Mouse (Mus musculus): ENCODE measurements around the gene Ndufa3. TPM values are rescaled to one million over a fixed set of nuclear protein-coding genes. Genes with fewer than 3 reads are reported as not detected.
A peak's percentile ranks its signal among the peaks of the same experiment; 100 is the strongest.

Ndufa3 gene
- polyA plus RNA-seq, 1 experiment from 2014 or later, result 344 TPM

DNA sequence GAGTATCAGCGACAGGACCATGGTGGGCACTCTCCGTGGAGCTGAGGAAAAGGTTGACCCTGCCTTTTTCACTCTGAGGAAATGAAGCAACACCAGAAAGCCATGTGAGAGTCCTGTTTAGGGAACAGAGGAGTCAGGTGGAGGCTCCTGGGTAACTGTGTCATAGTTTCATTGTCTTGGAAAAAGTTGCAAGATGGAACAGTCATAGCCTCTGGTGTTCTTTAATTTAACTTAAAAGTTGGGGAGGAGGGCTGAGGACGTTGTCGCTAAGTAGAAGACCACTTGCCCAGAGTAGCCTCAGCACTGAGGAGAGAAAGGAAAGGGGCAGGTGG, 1.1 kb upstream of the Ndufa3 start, which contains the start of gene Oscar:
Oscar (minus strand) TSS at position 101 of the 332 bp plus-strand sequence.
- Histone ChIP-seq H3K4me2 (replicated peaks; ENCODE audit: low read depth, low read length) (no peak within 1 kb of the TSS), H3K36me3 (ENCODE audit: control insufficient read depth, insufficient read depth, low read length) (no peaks in the 10 kb centered on the region), H3K4me3 (ENCODE audit: low read depth, low read length) (no peak within 1 kb of the TSS), H3K27me3 (ENCODE audit: control insufficient read depth, insufficient read depth, low read length) (no peaks in the 10 kb centered on the region), H3K9ac (ENCODE audit: low read depth, low read length) (no peak within 1 kb of the TSS), H3K4me1 (replicated peaks; ENCODE audit: control insufficient read depth, insufficient read depth, low read length) (no peaks in the 10 kb centered on the region), H3K27ac (ENCODE audit: low read depth, low read length) (no peak within 1 kb of the TSS), H3K9me3 (ENCODE audit: control insufficient read depth, low read length) (no peaks in the 10 kb centered on the region)
- no peak for DNase-seq (ENCODE audit: low spot score)
- ATAC-seq (ENCODE audit: low FRiP score), result no peak
- WGBS, result 75% methylated on average over 4 of the region's 4 CpGs

DNA sequence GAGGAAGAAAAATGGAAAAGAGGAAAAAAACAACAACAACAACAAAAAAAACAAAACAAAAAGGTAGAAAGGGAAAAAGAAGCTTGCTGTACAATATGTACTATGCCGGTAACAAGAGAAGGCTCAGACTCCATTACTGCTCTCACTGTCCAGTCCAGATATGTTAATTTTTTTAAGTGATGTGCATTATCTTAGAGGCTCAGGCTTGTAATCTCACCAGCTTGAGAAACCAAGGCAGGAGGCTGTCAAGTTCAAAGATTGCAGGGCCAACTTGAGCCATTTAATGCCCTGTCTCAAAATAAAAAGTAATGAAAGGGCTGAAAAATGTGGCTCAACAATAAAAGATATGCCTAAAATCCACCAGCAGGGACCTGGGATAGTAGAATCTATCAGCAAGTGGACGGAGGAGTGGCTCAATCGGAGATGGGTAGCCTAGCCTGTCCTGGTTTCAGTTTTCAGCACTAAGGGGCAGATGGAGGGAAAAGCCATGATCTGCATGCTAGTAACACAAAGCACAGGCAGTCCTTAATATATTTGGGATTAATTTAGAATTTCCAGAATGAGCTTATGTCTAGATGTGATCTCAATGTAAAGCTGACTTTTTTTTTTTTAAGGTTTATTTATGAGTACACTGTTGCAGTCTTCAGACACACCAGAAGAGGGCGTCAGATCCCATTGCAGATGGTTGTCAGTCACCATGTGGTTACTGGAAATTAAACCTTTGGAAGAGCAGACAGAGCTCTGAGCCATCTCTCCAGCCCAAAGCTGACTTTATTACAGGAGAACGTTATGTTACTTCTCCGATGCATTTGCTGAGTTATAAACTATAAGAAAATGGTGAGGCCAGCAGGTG, 558 bp upstream of the Ndufa3 start:
- Histone ChIP-seq H3K36me3 (ENCODE audit: control insufficient read depth, insufficient read depth, low read length) (no peaks in the 10 kb centered on the region), H3K27ac (ENCODE audit: low read depth, low read length) (no peak overlapping the region), H3K4me1 (replicated peaks; ENCODE audit: control insufficient read depth, insufficient read depth, low read length) (no peaks in the 10 kb centered on the region), H3K4me2 (replicated peaks; ENCODE audit: low read depth, low read length) (no peak overlapping the region), H3K4me3 (ENCODE audit: low read depth, low read length) (no peak overlapping the region), H3K27me3 (ENCODE audit: control insufficient read depth, insufficient read depth, low read length) (no peaks in the 10 kb centered on the region), H3K9ac (ENCODE audit: low read depth, low read length) (no peak overlapping the region), H3K9me3 (ENCODE audit: control insufficient read depth, low read length) (no peaks in the 10 kb centered on the region)
- no peak for DNase-seq (ENCODE audit: low spot score)
- WGBS, result 41% methylated on average over 6 of the region's 6 CpGs
- ATAC-seq (ENCODE audit: low FRiP score), result peak; percentile 60; the same call in 1 of the 2 replicates

DNA sequence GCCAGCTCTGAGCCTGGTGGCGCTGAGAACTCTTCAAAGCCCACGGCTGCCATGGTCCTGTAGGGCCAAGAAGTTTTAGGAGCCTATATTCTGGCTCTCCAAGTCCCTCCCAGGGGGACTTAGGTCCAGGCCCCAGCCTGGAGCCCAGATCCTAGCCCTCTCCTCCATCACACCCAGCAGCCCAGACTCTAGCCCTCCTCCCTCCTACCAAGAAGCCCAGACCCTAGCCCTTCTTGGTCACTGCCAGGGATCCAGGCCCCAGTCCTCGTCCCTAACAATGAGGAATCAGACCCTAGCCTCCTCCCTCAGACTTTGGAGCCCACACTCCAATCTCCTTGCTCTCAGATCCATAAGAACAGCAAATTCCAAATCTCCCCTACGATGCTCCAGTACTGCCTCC, 11.9 kb downstream of the Ndufa3 start:
- no peaks in the 10 kb centered on the region for H3K9me3 ChIP-seq (ENCODE audit: control insufficient read depth, low read length)
- peak overlapping the region; percentile 74 for H3K4me3 ChIP-seq (ENCODE audit: low read depth, low read length)
- no peaks in the 10 kb centered on the region for H3K27me3 ChIP-seq (ENCODE audit: control insufficient read depth, insufficient read depth, low read length)
- no peak overlapping the region for H3K27ac ChIP-seq (ENCODE audit: low read depth, low read length)
- peak; percentile 47 for ATAC-seq (ENCODE audit: low FRiP score)
- no peaks in the 10 kb centered on the region for H3K4me1 ChIP-seq (replicated peaks; ENCODE audit: control insufficient read depth, insufficient read depth, low read length)
- 0 out of 2 replicates have a peak, but pooled peaks cover 6% of the 10 kb centered on the region for H3K36me3 ChIP-seq (ENCODE audit: control insufficient read depth, insufficient read depth, low read length)
- no peak for DNase-seq (ENCODE audit: low spot score)
- H3K9ac ChIP-seq (ENCODE audit: low read depth, low read length), result peak overlapping the region; percentile 42
- 35% methylated on average over 4 of the region's 4 CpGs for WGBS
- peak overlapping the region; percentile 59 for H3K4me2 ChIP-seq (replicated peaks; ENCODE audit: low read depth, low read length)

DNA sequence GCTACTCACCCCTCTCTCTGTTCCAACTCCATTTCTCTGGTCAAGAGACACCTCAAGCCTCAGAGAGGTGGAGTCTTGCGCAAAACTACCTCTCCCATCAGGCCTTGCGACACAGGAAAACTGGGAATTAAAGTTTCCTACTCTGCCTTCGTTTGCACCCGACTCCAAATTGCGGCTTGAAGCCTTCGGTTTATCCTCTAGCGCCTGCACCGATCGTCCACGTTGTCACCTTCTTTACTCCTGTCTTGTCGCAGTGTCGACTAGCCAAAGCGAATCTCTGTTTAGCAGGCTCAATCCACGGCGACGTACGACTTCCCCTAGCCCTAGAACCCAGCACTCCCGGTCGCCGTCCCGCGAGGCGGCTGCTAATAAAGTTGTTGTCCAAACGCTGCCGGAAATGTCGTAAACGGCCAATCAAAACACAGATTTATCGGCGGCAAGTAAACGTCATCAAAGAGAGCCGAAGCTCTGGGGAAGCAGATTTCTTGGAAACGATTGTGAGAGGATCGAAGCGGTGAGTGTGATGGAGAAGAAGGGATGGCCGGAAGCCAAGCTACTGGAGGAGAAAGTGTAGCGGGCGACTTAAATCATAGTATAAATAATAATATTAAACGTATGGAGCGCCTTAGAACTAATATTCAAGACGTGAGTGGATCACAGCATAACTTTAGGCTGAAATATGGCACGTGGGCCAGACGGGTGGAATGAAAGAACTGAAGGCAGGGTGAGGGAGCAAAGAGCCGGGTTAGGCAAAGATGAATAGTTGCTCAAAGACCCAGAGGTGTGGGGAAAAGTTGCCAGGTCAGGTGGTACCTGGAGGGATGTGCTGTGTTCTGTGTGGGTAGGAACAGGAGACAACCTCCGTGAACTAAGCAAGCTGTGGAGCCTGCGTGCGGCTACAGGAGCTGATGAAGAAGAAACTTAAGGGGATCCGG, 12.6 kb downstream of the Ndufa3 start, which contains the start of the genes Tfpt and Prpf31:
Tfpt (minus strand) TSS at position 387 of the 935 bp plus-strand sequence.
Prpf31 (plus strand) TSS at position 443 of the 935 bp plus-strand sequence.
- DNase-seq (ENCODE audit: low spot score), result peak; percentile 93
- H3K9me3 ChIP-seq (ENCODE audit: control insufficient read depth, low read length), result no peaks in the 10 kb centered on the region
- peak within 1 kb of the TSS; percentile 79 for H3K9ac ChIP-seq (ENCODE audit: low read depth, low read length)
- H3K4me1 ChIP-seq (replicated peaks; ENCODE audit: control insufficient read depth, insufficient read depth, low read length), result no peaks in the 10 kb centered on the region
- peak within 1 kb of the TSS; percentile 59 for H3K4me2 ChIP-seq (replicated peaks; ENCODE audit: low read depth, low read length)
- peak; percentile 92 for ATAC-seq (ENCODE audit: low FRiP score)
- 0 out of 2 replicates have a peak, but pooled peaks cover 6% of the 10 kb centered on the region for H3K36me3 ChIP-seq (ENCODE audit: control insufficient read depth, insufficient read depth, low read length)
- peak within 1 kb of the TSS; percentile 74 for H3K4me3 ChIP-seq (ENCODE audit: low read depth, low read length)
- 2% methylated on average over 47 of the region's 47 CpGs for WGBS
- H3K27me3 ChIP-seq (ENCODE audit: control insufficient read depth, insufficient read depth, low read length), result no peaks in the 10 kb centered on the region
- 0 out of 2 replicates have a peak within 1 kb of the TSS, but pooled peaks have one; percentile 36 for H3K27ac ChIP-seq (ENCODE audit: low read depth, low read length)

DNA sequence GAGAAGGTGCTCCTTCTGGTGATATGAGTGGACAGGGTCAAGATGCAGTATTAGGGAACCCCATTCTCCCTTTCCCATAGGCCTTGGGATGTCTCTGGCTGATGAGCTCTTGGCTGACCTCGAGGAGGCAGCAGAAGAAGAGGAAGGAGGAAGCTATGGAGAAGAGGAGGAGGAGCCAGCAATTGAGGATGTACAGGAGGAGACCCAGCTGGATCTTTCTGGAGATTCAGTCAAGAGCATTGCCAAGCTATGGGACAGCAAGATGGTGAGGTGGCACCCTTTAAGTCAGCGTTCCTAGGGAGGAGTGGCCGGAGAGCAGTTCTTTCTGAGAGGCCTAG, 13.3 kb downstream of the Ndufa3 start:
- H3K27me3 ChIP-seq (ENCODE audit: control insufficient read depth, insufficient read depth, low read length), result no peaks in the 10 kb centered on the region
- H3K27ac ChIP-seq (ENCODE audit: low read depth, low read length), result no peak overlapping the region
- H3K36me3 ChIP-seq (ENCODE audit: control insufficient read depth, insufficient read depth, low read length), result 0 out of 2 replicates have a peak, but pooled peaks cover 9% of the 10 kb centered on the region
- H3K9ac ChIP-seq (ENCODE audit: low read depth, low read length), result peak overlapping the region; percentile 79
- WGBS, result 68% methylated on average over 3 of the region's 3 CpGs
- DNase-seq (ENCODE audit: low spot score), result no peak
- no peaks in the 10 kb centered on the region for H3K9me3 ChIP-seq (ENCODE audit: control insufficient read depth, low read length)
- ATAC-seq (ENCODE audit: low FRiP score), result peak; percentile 3; the same call in 1 of the 2 replicates
- no peaks in the 10 kb centered on the region for H3K4me1 ChIP-seq (replicated peaks; ENCODE audit: control insufficient read depth, insufficient read depth, low read length)
- peak overlapping the region; percentile 59 for H3K4me2 ChIP-seq (replicated peaks; ENCODE audit: low read depth, low read length)
- peak overlapping the region; percentile 74 for H3K4me3 ChIP-seq (ENCODE audit: low read depth, low read length)

DNA sequence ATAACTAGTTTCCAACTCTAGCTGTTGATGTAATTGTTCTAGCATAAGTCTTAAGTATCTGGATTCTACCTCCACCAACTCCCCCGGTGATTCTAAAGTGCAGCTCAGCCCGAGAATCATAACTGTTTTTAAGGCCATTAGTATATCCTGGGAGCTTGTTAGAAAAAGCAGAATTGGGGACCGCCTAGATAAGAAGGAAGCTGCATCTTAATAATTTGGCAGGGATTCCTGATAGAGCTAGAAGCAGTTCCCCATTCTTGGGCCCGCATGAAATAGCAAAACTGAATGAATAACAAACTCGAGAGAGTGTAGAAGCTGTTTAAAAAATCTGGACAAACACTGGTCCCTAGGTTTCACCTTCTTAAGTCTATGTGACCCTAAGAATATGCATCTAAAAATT, 26.2 kb downstream of the Ndufa3 start:
- no peaks in the 10 kb centered on the region for H3K9me3 ChIP-seq (ENCODE audit: control insufficient read depth, low read length)
- no peak overlapping the region for H3K27ac ChIP-seq (ENCODE audit: low read depth, low read length)
- peaks cover 10% of the 10 kb centered on the region for H3K36me3 ChIP-seq (ENCODE audit: control insufficient read depth, insufficient read depth, low read length)
- H3K9ac ChIP-seq (ENCODE audit: low read depth, low read length), result no peak overlapping the region
- H3K4me2 ChIP-seq (replicated peaks; ENCODE audit: low read depth, low read length), result no peak overlapping the region
- 72% methylated on average over 5 of the region's 5 CpGs for WGBS
- DNase-seq (ENCODE audit: low spot score) (no peak), ATAC-seq (ENCODE audit: low FRiP score) (no peak)
- no peak overlapping the region for H3K4me3 ChIP-seq (ENCODE audit: low read depth, low read length)
- H3K4me1 ChIP-seq (replicated peaks; ENCODE audit: control insufficient read depth, insufficient read depth, low read length), result peaks cover 10% of the 10 kb centered on the region; the same call in 1 of the 2 replicates
- H3K27me3 ChIP-seq (ENCODE audit: control insufficient read depth, insufficient read depth, low read length), result no peaks in the 10 kb centered on the region

DNA sequence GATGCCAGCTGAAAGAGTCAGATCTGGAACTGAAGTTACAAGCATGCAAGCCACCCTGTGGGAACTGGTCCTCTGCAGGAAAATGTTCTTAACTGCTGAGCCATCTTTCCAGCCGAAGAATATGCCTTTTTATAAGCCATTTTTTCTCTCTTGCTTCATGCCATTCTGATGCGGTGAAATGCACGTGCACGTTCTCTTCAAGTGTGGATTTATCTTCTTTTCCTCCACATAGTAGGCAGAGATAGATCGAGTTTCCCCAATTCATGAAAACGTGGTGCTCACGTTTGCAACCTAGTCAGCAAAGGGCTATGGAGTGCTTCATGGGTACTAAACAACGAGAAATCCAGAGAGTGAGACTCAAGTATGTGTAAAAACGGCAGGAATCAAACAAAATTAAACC, 26.7 kb downstream of the Ndufa3 start:
- Histone ChIP-seq H3K27ac (ENCODE audit: low read depth, low read length) (no peak overlapping the region), H3K4me1 (replicated peaks; ENCODE audit: control insufficient read depth, insufficient read depth, low read length) (peaks cover 10% of the 10 kb centered on the region; the same call in 1 of the 2 replicates), H3K27me3 (ENCODE audit: control insufficient read depth, insufficient read depth, low read length) (no peaks in the 10 kb centered on the region), H3K9ac (ENCODE audit: low read depth, low read length) (peak overlapping the region; percentile 15; the same call in 1 of the 2 replicates), H3K36me3 (ENCODE audit: control insufficient read depth, insufficient read depth, low read length) (peaks cover 10% of the 10 kb centered on the region), H3K9me3 (ENCODE audit: control insufficient read depth, low read length) (no peaks in the 10 kb centered on the region), H3K4me3 (ENCODE audit: low read depth, low read length) (peak overlapping the region; percentile 81; the same call in 1 of the 2 replicates), H3K4me2 (replicated peaks; ENCODE audit: low read depth, low read length) (peak overlapping the region; percentile 38)
- ATAC-seq (ENCODE audit: low FRiP score) (no peak), DNase-seq (ENCODE audit: low spot score) (no peak)
- 28% methylated on average over 9 of the region's 9 CpGs for WGBS

DNA sequence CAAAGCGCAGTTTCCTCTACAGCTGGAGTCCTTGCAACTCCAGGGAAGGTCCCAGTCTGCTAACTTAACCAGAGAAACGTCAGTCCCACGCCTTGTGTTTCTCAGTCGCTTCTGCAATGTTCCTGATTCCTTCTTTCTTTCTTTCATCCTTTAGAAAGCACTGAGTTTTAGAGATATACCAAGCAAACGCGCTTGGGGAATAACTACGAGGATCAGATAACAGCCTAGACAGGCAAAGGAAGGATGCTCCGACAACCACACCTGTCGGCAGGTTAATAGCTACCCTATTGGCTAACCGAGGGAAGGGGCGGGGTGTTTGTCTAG, 27.1 kb downstream of the Ndufa3 start:
- H3K36me3 ChIP-seq (ENCODE audit: control insufficient read depth, insufficient read depth, low read length), result peaks cover 10% of the 10 kb centered on the region
- WGBS, result 0% methylated on average over 11 of the region's 11 CpGs

More for the DNA sequence above, 27.1 kb downstream of the Ndufa3 start:
- no peaks in the 10 kb centered on the region for H3K27me3 ChIP-seq (ENCODE audit: control insufficient read depth, insufficient read depth, low read length)
- H3K9me3 ChIP-seq (ENCODE audit: control insufficient read depth, low read length), result no peaks in the 10 kb centered on the region
- H3K27ac ChIP-seq (ENCODE audit: low read depth, low read length), result no peak overlapping the region
- peak overlapping the region; percentile 15; the same call in 1 of the 2 replicates for H3K9ac ChIP-seq (ENCODE audit: low read depth, low read length)
- DNase-seq (ENCODE audit: low spot score), result no peak
- H3K4me2 ChIP-seq (replicated peaks; ENCODE audit: low read depth, low read length), result peak overlapping the region; percentile 38
- peaks cover 10% of the 10 kb centered on the region; the same call in 1 of the 2 replicates for H3K4me1 ChIP-seq (replicated peaks; ENCODE audit: control insufficient read depth, insufficient read depth, low read length)
- peak overlapping the region; percentile 81 for H3K4me3 ChIP-seq (ENCODE audit: low read depth, low read length)
- peak; percentile 0; the same call in 1 of the 2 replicates for ATAC-seq (ENCODE audit: low FRiP score)
